Mouse (Mus musculus) embryonic facial prominence, embryonic 12.5 days (tissue): Measurements from ENCODE around the gene Sp1. TPM values are rescaled to one million over a fixed set of nuclear protein-coding genes. Genes with fewer than 3 reads are reported as not detected.

Source experiments
- ATAC-seq: fragments of 200-750 bp; cut with Nextera tagmentation; 2 replicates; pipeline ENCODE4 v1.8.0; 2017; ENCODE audit not compliant: insufficient number of reproducible peaks, insufficient read depth, low FRiP score, low TSS enrichment
- H3K27ac ChIP-seq: fragments of 300-500 bp; sonication (generic); 2 replicates; pipeline ENCODE4 v1.5.1; 2016; ENCODE audit warnings: mild to moderate bottlenecking
- H3K27me3 ChIP-seq: fragments of 300-500 bp; sonication (generic); 2 replicates; pipeline ENCODE4 v1.6.1; 2016; ENCODE audit warnings: mild to moderate bottlenecking, moderate library complexity
- H3K36me3 ChIP-seq: fragments of 300-500 bp; sonication (generic); 2 replicates; pipeline ENCODE4 v1.6.1; 2016; ENCODE audit warnings: mild to moderate bottlenecking
- H3K4me1 ChIP-seq: fragments of 300-500 bp; sonication (generic); 2 replicates; pipeline ENCODE4 v1.6.1; 2016
- H3K4me2 ChIP-seq: fragments of 300-500 bp; sonication (generic); replicated peaks from 2 replicates; pipeline ENCODE4 v1.6.1; 2016; ENCODE audit warnings: mild to moderate bottlenecking, moderate library complexity
- H3K4me3 ChIP-seq: fragments of 300-500 bp; sonication (generic); 2 replicates; pipeline ENCODE4 v1.5.1; 2016; ENCODE audit warnings: mild to moderate bottlenecking
- H3K9ac ChIP-seq: fragments of 300-500 bp; sonication (generic); 2 replicates; pipeline ENCODE4 v1.6.1; 2016; ENCODE audit warnings: mild to moderate bottlenecking, moderate library complexity
- H3K9me3 ChIP-seq: fragments of 300-500 bp; sonication (generic); 2 replicates; pipeline ENCODE4 v1.6.1; 2016; ENCODE audit warnings: mild to moderate bottlenecking, moderate library complexity
- WGBS: fragments of 180-500 bp; shearing (Covaris S2); methylation state at CpG from one replicate; pipeline ENCODE4 v1.1.7; 2016; 5-methylcytosine and 5-hydroxymethylcytosine counted together
- polyA plus RNA-seq: library from polyadenylated mRNA; unstranded; fragments of >200 nt; fragmentation: Nextera tagmentation; extraction: Ambion mirVana; gene quantifications from 2 replicates; pipeline ENCODE4 v1.2.1, GENCODE M21; 2016

Sp1 gene
- polyA plus RNA-seq, 1 experiment from 2014 or later = 12.0 TPM

DNA sequence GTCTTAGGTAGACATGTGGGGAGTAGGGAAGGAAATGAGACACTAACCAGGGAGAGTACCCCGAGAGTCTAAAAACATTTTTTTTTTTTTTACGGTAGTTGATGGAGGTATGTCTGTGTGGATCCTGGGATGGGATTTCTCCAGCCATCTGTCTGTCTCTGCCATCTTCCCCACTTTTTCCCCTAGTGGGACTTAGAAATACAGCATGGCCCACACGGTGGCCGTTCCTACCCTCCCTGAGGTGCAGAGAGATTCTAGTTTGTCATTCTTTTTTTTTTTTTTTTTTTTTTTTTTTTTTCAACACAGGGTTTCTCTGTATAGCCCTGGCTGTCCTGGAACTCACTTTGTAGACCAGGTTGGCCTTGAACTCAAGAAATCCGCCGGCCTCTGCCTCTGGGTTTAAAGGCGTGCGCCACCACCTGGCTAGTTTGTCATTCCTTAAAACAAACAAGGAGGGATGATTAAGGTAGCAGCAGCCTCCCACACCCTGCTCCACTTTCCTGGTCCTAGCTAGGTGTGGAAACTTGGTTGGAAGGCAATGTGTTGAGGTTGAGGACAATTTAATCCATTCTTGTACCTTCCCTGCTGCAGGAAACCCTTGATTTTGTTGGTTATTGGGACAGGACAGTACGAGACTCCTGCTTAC, 55.6 kb downstream of the Sp1 start:
- Histone ChIP-seq H3K27me3 (no peaks in the 10 kb centered on the region), H3K9me3 (no peaks in the 10 kb centered on the region), H3K9ac (no peak overlapping the region), H3K4me1 (peaks cover 5% of the 10 kb centered on the region; the same call in 1 of the 2 replicates), H3K4me3 (no peak overlapping the region), H3K36me3 (no peaks in the 10 kb centered on the region), H3K27ac (no peak overlapping the region), H3K4me2 (no peak overlapping the region)
- ATAC-seq = no peak
- 78% methylated on average over 9 of the region's 9 CpGs for WGBS

DNA sequence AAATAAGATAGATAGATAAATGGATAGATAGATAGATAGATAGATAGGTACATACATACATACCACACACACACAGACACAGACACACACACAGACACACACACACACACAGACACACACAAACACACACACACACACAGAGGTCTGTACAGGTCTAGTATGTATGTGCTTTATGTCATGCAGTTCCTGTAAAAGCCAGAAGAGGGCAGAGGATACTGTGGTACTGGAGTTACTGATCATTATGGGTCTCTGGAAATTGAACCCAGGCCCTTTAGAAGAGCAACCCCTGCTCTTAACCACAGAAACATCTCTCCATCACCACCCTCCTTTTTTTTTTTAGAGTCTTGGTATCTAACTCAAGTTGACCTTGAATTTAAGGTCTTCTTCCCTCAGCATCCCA, 57.7 kb downstream of the Sp1 start:
- H3K9ac ChIP-seq = no peak overlapping the region
- H3K27me3 ChIP-seq = no peaks in the 10 kb centered on the region
- H3K4me2 ChIP-seq = no peak overlapping the region
- H3K4me1 ChIP-seq = peaks cover 5% of the 10 kb centered on the region; the same call in 1 of the 2 replicates
- ATAC-seq = no peak
- H3K9me3 ChIP-seq = no peaks in the 10 kb centered on the region
- H3K27ac ChIP-seq = no peak overlapping the region
- no peak overlapping the region for H3K4me3 ChIP-seq
- no peaks in the 10 kb centered on the region for H3K36me3 ChIP-seq

DNA sequence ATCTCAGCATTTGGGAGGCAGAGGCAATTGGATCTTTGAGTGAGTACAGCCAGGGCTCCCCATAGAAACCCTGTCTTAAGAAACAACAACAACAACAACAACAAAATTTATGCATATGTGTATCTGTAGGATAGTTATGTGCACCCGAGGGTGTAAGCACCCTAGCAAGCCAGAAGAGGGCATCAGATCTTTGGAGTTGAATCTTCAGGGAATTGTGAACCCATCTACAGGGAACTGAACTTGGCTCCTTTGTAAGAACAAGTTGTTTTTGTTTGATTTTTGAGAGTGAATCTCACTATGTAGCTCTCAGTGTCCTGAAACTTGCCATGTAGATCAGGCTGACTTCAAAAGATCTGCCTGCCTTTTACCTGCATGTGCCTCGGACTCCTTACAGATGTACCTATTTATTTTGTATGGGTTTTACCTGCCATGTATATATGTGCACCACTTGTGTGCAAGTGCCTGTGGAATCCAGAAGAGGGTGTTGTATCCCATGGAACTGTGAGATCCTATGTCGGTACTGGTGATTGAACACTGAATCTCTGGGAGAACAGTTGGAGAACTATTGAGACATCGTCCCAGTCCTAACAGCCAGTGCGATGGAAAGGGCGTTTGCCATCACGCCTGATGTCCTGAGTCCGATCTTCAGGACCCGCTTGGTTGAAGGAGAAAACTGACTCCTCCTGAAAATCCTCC, 62.9 kb downstream of the Sp1 start:
- Histone ChIP-seq H3K4me1 (peaks cover 12% of the 10 kb centered on the region; the same call in 1 of the 2 replicates), H3K9me3 (no peaks in the 10 kb centered on the region), H3K4me3 (no peak overlapping the region), H3K36me3 (peaks cover 4% of the 10 kb centered on the region; the same call in 1 of the 2 replicates), H3K9ac (no peak overlapping the region), H3K27ac (no peak overlapping the region), H3K4me2 (no peak overlapping the region), H3K27me3 (no peaks in the 10 kb centered on the region)
- ATAC-seq = no peak
- 95% methylated on average over 9 of the region's 9 CpGs for WGBS

DNA sequence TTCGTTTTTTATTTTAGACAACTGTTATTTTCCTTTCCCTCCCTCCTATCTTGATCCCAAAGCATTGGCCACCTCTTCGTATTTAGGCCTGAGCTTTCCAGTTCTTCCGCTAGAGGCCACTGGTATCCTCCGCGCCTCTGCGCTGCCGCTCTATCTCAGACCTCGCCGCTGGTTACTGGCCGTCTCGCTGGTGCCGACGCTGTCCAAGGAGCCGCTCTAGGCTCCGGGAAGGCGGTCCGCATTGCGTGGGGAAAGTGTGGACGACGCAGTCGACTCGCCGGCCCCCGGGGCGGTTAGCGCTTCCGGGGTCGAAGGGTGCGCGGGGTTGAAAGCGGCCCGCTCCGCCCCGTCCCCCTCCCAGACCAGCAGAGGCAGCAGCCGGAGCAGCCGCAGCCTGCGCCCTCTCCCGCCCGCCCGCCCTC, 64.3 kb downstream of the Sp1 start, which contains the start of gene Pcbp2:
Gene Pcbp2, plus strand, starts transcription at position 357 of the 422 bp plus-strand sequence.
- no peaks in the 10 kb centered on the region for H3K9me3 ChIP-seq
- H3K4me1 ChIP-seq = peaks cover 12% of the 10 kb centered on the region; the same call in 1 of the 2 replicates
- no peaks in the 10 kb centered on the region for H3K27me3 ChIP-seq
- ATAC-seq = peak; percentile 100
- H3K36me3 ChIP-seq = peaks cover 17% of the 10 kb centered on the region
- peak within 1 kb of the TSS; percentile 98 for H3K27ac ChIP-seq
- under 1% methylated on average over 32 of the region's 40 CpGs for WGBS
- peak within 1 kb of the TSS; percentile 68 for H3K4me2 ChIP-seq
- H3K4me3 ChIP-seq = peak within 1 kb of the TSS; percentile 85
- peak within 1 kb of the TSS; percentile 94 for H3K9ac ChIP-seq

DNA sequence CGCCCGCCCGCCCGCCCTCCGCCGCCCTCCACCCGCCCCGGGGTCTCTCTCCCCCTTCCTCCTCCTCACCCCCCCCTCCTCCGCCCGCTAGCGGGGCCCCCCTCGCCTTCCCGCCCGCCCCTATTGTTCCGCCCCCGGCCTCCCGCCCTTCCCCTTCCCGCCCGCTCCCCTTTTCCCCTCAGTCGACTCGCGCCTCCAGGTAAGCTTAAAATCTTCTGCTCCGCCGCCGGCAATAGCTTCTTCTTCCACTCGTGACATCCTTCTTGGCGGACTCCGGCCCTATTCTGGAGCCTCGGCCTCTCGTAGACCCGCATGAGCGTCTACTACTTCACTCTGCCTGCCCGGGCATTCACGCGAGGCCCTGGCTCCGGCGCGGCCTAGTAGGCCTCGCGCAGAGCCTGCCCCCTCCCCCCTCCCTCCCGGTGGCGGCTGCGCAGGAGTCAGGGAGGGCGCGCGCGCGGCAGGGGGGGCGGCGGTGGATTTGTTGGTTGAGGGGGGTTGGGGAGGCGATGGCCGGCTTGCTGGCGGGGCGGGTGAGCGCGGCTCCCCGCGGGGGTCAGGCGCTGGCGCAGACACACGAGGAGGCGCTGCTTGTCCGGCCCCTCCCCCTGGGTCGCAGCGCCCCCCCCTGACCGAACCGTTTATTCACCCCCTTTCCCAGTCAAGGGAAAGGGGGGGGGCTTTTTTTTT, 64.8 kb downstream of the Sp1 start:
- peaks cover 22% of the 10 kb centered on the region for H3K36me3 ChIP-seq
- no peaks in the 10 kb centered on the region for H3K27me3 ChIP-seq
- peak overlapping the region; percentile 85 for H3K4me3 ChIP-seq
- WGBS = under 1% methylated on average over 51 of the region's 67 CpGs
- H3K27ac ChIP-seq = peak overlapping the region; percentile 98
- H3K4me2 ChIP-seq = peak overlapping the region; percentile 68
- H3K9me3 ChIP-seq = no peaks in the 10 kb centered on the region
- H3K4me1 ChIP-seq = peaks cover 12% of the 10 kb centered on the region; the same call in 1 of the 2 replicates
- peak; percentile 38; the same call in 1 of the 2 replicates for ATAC-seq
- peak overlapping the region; percentile 94 for H3K9ac ChIP-seq

DNA sequence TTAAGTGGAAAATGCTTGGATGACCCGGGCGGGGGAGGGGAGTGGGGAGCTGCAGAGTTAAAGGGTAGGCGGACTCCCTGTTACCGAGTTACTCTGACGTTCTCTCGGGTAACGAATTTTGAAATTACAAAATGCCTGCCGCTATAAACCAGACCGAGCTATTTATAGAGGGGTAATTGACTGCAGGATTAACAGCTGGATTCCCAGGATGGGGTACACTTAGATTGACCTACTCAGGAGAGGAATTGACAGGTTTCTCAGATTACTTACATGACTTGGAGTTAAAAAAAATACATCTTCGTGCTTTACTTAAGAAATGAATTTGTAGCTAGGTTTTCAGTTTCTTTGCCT, 65.3 kb downstream of the Sp1 start:
- no peak for ATAC-seq

DNA sequence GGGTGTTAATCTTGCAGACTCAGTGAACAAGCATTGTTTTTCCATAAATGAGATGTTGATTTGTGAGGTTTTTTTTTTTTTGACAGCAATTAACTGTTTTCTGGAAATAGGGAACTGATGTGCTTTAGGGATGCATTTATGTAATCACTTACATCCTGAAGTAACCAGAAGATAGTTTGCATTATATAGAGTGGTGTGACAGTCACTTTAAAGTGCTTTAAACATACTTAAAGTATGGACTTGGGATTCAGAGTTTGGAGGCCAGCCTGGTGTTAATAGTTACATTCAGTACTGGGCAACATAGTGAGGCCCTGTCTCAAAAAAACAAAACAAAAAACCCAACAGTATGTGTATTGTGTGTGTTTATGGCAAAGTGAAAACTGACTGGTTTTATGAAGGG, 65.8 kb downstream of the Sp1 start:
- peaks cover 12% of the 10 kb centered on the region; the same call in 1 of the 2 replicates for H3K4me1 ChIP-seq
- H3K27ac ChIP-seq = no peak overlapping the region
- no peak for ATAC-seq
- H3K36me3 ChIP-seq = peaks cover 32% of the 10 kb centered on the region
- peak overlapping the region; percentile 94 for H3K9ac ChIP-seq
- peak overlapping the region; percentile 68 for H3K4me2 ChIP-seq
- no peaks in the 10 kb centered on the region for H3K9me3 ChIP-seq
- H3K4me3 ChIP-seq = peak overlapping the region; percentile 85
- H3K27me3 ChIP-seq = no peaks in the 10 kb centered on the region

More for the DNA sequence above, 65.3 kb downstream of the Sp1 start:
- Histone ChIP-seq H3K36me3 (peaks cover 28% of the 10 kb centered on the region), H3K27me3 (no peaks in the 10 kb centered on the region), H3K9me3 (no peaks in the 10 kb centered on the region), H3K9ac (peak overlapping the region; percentile 94), H3K27ac (peak overlapping the region; percentile 98), H3K4me2 (peak overlapping the region; percentile 68), H3K4me1 (peaks cover 12% of the 10 kb centered on the region; the same call in 1 of the 2 replicates), H3K4me3 (peak overlapping the region; percentile 85)
- WGBS = under 1% methylated on average over 10 of the region's 10 CpGs

DNA sequence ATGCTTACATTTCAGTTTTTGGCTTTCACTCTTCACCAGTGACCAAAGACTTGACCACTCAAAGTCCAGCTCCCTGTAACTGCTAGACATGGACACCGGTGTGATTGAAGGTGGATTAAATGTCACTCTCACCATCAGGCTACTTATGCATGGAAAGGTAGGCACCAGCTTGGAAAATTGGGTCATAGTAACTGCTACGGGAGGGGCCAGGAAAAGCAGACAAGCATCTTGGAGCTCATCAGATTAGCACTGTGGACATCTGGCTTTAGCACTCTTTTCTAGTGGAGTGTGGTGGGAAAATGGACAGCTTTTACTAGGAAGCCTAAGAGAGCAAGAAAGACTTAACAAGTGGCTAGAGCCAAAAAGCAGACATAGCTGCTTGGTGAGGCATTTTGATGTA, 67.3 kb downstream of the Sp1 start:
- ATAC-seq = no peak
- H3K27me3 ChIP-seq = no peaks in the 10 kb centered on the region
- no peak overlapping the region for H3K9ac ChIP-seq
- WGBS = 64% methylated on average over 2 of the region's 2 CpGs
- no peak overlapping the region for H3K4me3 ChIP-seq
- peaks cover 12% of the 10 kb centered on the region; the same call in 1 of the 2 replicates for H3K4me1 ChIP-seq
- peak overlapping the region; percentile 27; the same call in 1 of the 2 replicates for H3K4me2 ChIP-seq
- H3K36me3 ChIP-seq = peaks cover 46% of the 10 kb centered on the region
- no peak overlapping the region for H3K27ac ChIP-seq
- no peaks in the 10 kb centered on the region for H3K9me3 ChIP-seq

DNA sequence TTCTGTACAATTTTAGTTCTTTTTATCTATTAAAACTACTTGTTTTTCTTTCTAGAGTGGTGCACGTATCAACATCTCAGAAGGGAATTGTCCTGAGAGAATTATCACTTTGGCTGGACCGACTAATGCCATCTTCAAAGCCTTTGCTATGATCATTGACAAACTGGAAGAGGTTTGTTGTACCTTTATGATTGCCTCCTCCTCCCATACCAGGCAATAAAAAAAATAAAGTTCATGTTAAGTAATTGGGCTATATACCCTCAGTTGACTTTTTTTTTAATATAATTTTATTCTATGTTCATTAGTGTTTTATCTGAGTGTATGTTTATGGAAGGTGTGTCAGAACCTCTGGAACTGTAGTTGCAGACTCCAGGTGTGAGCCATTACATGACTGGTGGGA, 68.6 kb downstream of the Sp1 start:
- Histone ChIP-seq H3K27ac (no peak overlapping the region), H3K4me1 (peaks cover 12% of the 10 kb centered on the region; the same call in 1 of the 2 replicates), H3K4me3 (no peak overlapping the region), H3K36me3 (peaks cover 57% of the 10 kb centered on the region), H3K27me3 (no peaks in the 10 kb centered on the region), H3K9ac (no peak overlapping the region), H3K9me3 (no peaks in the 10 kb centered on the region), H3K4me2 (no peak overlapping the region)
- WGBS = 92% methylated on average over 2 of the region's 2 CpGs
- ATAC-seq = no peak

DNA sequence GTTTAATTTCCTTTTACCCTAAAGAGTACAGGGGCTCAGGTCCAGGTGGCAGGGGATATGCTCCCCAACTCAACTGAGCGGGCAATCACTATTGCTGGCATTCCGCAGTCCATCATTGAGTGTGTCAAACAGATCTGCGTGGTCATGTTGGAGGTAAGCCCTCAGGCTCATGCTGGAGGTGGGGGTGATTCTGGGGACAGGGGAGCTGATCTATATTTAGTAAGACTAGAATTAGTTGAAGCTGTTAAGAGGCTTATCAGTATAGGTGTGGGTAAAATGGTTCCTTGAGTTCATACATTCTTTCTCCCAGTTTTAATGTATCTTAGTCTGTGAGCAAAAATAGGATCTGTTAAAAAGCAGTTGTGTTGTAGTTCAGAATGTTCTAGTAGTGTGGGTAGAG, 77.2 kb downstream of the Sp1 start:
- H3K36me3 ChIP-seq = peaks cover 76% of the 10 kb centered on the region
- no peak for ATAC-seq
- WGBS = 89% methylated on average over 3 of the region's 3 CpGs
- H3K4me2 ChIP-seq = no peak overlapping the region
- H3K27ac ChIP-seq = no peak overlapping the region
- H3K9me3 ChIP-seq = no peaks in the 10 kb centered on the region
- H3K4me1 ChIP-seq = no peaks in the 10 kb centered on the region
- no peaks in the 10 kb centered on the region for H3K27me3 ChIP-seq
- H3K9ac ChIP-seq = no peak overlapping the region
- H3K4me3 ChIP-seq = no peak overlapping the region

DNA sequence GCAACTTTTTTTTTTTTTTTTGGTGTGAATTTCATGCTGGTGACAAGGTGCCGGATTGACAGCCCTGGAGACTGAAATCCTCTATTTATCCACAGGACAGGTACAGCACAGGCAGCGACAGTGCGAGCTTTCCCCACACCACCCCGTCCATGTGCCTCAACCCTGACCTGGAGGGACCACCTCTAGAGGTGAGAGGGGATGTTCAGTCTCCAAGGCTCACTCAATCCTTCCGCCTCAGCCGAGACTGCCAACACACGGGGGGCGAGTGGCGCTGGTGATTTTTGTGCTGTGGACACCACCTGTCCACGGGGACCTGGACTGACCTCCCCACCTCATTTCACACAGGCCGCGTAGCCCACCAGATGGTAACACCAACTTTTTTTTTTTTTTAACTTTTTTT, 79.9 kb downstream of the Sp1 start:
- Histone ChIP-seq H3K4me3 (no peak overlapping the region), H3K9me3 (no peaks in the 10 kb centered on the region), H3K27me3 (no peaks in the 10 kb centered on the region), H3K27ac (no peak overlapping the region), H3K4me1 (no peaks in the 10 kb centered on the region), H3K9ac (no peak overlapping the region), H3K4me2 (no peak overlapping the region), H3K36me3 (peaks cover 82% of the 10 kb centered on the region)
- 90% methylated on average over 12 of the region's 12 CpGs for WGBS
- no peak for ATAC-seq
